ENCODE assay signal across 21 mouse cellular contexts in genomic region chr16:71063361-71063932, GRCm38 (mm10).
"Had no signal": no experiment of that assay in that cellular context is flagged by ENCODE, and none has a peak within 500 bp of the region (broad histone marks: within the 10 kb centered on the region; RNA-seq: fewer than 3 reads in every experiment).

No protein-coding gene starts in this region.

- H3K27ac ChIP-seq: liver, embryonic 13.5 days; liver, embryonic 15.5 days; lung, embryonic 15.5 days; midbrain, embryonic 10.5 days; midbrain, embryonic 13.5 days; neural tube, embryonic 12.5 days had no signal

- H3K4me1 ChIP-seq: liver, embryonic 13.5 days; liver, embryonic 15.5 days; lung, embryonic 15.5 days; midbrain, embryonic 10.5 days; neural tube, embryonic 12.5 days had no signal

- H3K9ac ChIP-seq: liver, embryonic 13.5 days; liver, embryonic 15.5 days; liver, postnatal 0 days; lung, embryonic 15.5 days; midbrain, embryonic 13.5 days; neural tube, embryonic 12.5 days had no signal

- DNase-seq: liver, embryonic 13.5 days; liver, postnatal 0 days; lung, adult 2 months; lung, postnatal 14 days; lung, postnatal 36 days; right cerebral cortex, adult 18-20 months; right cerebral cortex, postnatal 25 days; right cerebral cortex, postnatal 4 days; spleen, adult 18-20 months; thymus, adult 18-20 months; thymus, postnatal 14 days; thymus, postnatal 36 days had no signal

- H3K9me3 ChIP-seq: liver, embryonic 13.5 days; liver, embryonic 15.5 days; lung, embryonic 15.5 days; midbrain, embryonic 10.5 days; midbrain, embryonic 13.5 days; neural tube, embryonic 12.5 days had no signal

- H3K27me3 ChIP-seq: liver, embryonic 13.5 days; liver, embryonic 15.5 days; lung, embryonic 15.5 days; midbrain, embryonic 13.5 days; neural tube, embryonic 12.5 days had no signal

- ATAC-seq: liver, postnatal 0 days; lung, postnatal 0 days; midbrain, embryonic 13.5 days; midbrain, embryonic 16.5 days had no signal

- H3K4me2 ChIP-seq: liver, embryonic 11.5 days; liver, embryonic 13.5 days; liver, embryonic 15.5 days; lung, embryonic 15.5 days; midbrain, embryonic 13.5 days; neural tube, embryonic 12.5 days had no signal

- H3K36me3 ChIP-seq: liver, embryonic 13.5 days; liver, embryonic 15.5 days; lung, embryonic 15.5 days; midbrain, embryonic 10.5 days; midbrain, embryonic 13.5 days; neural tube, embryonic 12.5 days had no signal

- H3K4me3 ChIP-seq: liver, embryonic 13.5 days; liver, embryonic 15.5 days; lung, embryonic 15.5 days; midbrain, embryonic 10.5 days; midbrain, embryonic 13.5 days; myocyte; neural tube, embryonic 12.5 days had no signal
